Comparison of ENCODE assay signal across 21 mouse cellular contexts in genomic region chr1:156460216-156460615, GRCm38 (mm10). TPM values are rescaled to one million over a fixed set of nuclear protein-coding genes. Genes with fewer than 3 reads are reported as not detected.
DNase-seq lines count a peak whose midpoint lies in the region; ATAC-seq and TF ChIP-seq lines count a peak whose summit lies in the region.
"Had no signal": no experiment of that assay in that cellular context is flagged by ENCODE, and none has a peak within 500 bp of the region (broad histone marks: within the 10 kb centered on the region; RNA-seq: fewer than 3 reads in every experiment).

No protein-coding gene starts in this region.

- H3K4me1 ChIP-seq in heart, embryonic 16.5 days (ENCODE audit: control insufficient read depth, insufficient read depth, low read length) = peaks cover 10% of the 10 kb centered on the region
- H3K4me1 ChIP-seq in thymus, adult 2 months (replicated peaks; ENCODE audit: control insufficient read depth, insufficient read depth, low read length) = peaks cover 19% of the 10 kb centered on the region
- 0 out of 2 replicates have a peak, but pooled peaks cover 11% of the 10 kb centered on the region for H3K4me1 ChIP-seq in stomach, embryonic 16.5 days (ENCODE audit: control insufficient read depth, insufficient read depth, low read length)
- H3K4me1 ChIP-seq: embryonic facial prominence, embryonic 15.5 days had no signal

- no peak overlapping the region for H3K4me2 ChIP-seq in heart, embryonic 16.5 days (ENCODE audit: low read depth, low read length)
- H3K4me2 ChIP-seq in stomach, embryonic 16.5 days (ENCODE audit: low read depth, low read length) = no peak overlapping the region
- H3K4me2 ChIP-seq: embryonic facial prominence, embryonic 15.5 days had no signal

- TF ChIP-seq CTCF in thymus, adult 2 months (IDR thresholded peaks at IDR 0.05; ENCODE audit: borderline replicate concordance, control insufficient read depth, extremely low read depth, insufficient read depth, low read length, poor library complexity) = no peak

- H3K4me3 ChIP-seq in heart, embryonic 16.5 days (ENCODE audit: low read length) = no peak overlapping the region
- H3K4me3 ChIP-seq in thymus, adult 2 months (ENCODE audit: control insufficient read depth, insufficient read depth, low read length) = no peak overlapping the region
- H3K4me3 ChIP-seq in stomach, embryonic 16.5 days (replicated peaks; ENCODE audit: low read length) = no peak overlapping the region
- H3K4me3 ChIP-seq: embryonic facial prominence, embryonic 15.5 days; layer of hippocampus, adult 2 months had no signal

- no peak overlapping the region for H3K9ac ChIP-seq in heart, embryonic 16.5 days (ENCODE audit: low read length)
- H3K9ac ChIP-seq in stomach, embryonic 16.5 days (ENCODE audit: low read length) = no peak overlapping the region
- H3K9ac ChIP-seq: embryonic facial prominence, embryonic 15.5 days had no signal

- no peak for TF ChIP-seq POLR2A in thymus, adult 2 months (IDR thresholded peaks at IDR 0.05; ENCODE audit: control insufficient read depth, extremely low read depth, insufficient read depth, low read length, poor library complexity)

- intact Hi-C loops in gastrocnemius, postnatal 36 days (cut with DNase I) = no loop called here

- no peaks in the 10 kb centered on the region; the same call in 1 of the 2 replicates for H3K36me3 ChIP-seq in heart, embryonic 16.5 days (ENCODE audit: control insufficient read depth, insufficient read depth)
- H3K36me3 ChIP-seq in thymus, adult 2 months (ENCODE audit: control insufficient read depth, insufficient read depth, low read length) = peaks cover 27% of the 10 kb centered on the region
- no peaks in the 10 kb centered on the region for H3K36me3 ChIP-seq in stomach, embryonic 16.5 days (ENCODE audit: control insufficient read depth, insufficient read depth, low read length)
- H3K36me3 ChIP-seq: embryonic facial prominence, embryonic 15.5 days had no signal

- no peak for ATAC-seq in heart, embryonic 16.5 days (replicated peaks; ENCODE audit: extremely low read depth, insufficient read depth, low FRiP score)
- ATAC-seq in stomach, embryonic 16.5 days (ENCODE audit: insufficient read depth, low FRiP score) = no peak
- ATAC-seq: forebrain, embryonic 16.5 days; hindbrain, postnatal 0 days; midbrain, embryonic 16.5 days had no signal

- DNase-seq in adrenal gland, adult 2 months = peak; percentile 13
- no peak for DNase-seq in adrenal gland, postnatal 36 days
- DNase-seq in heart, adult 8-10 months (ENCODE audit: low spot score) = no peak
- no peak for DNase-seq in thymus, adult 2 months
- no peak for DNase-seq in thymus, postnatal 0 days (ENCODE audit: low spot score)
- no peak for DNase-seq in gastrocnemius, postnatal 36 days
- DNase-seq: adrenal gland, postnatal 25 days; cerebellum, adult 2 months; cerebellum, postnatal 36 days; kidney, adult 8-10 months; retina, postnatal 1 day had no signal

- H3K27me3 ChIP-seq in heart, embryonic 16.5 days (ENCODE audit: control insufficient read depth, insufficient read depth, low read length) = no peaks in the 10 kb centered on the region
- no peaks in the 10 kb centered on the region for H3K27me3 ChIP-seq in thymus, adult 2 months (ENCODE audit: control insufficient read depth, insufficient read depth, low read length)
- no peaks in the 10 kb centered on the region for H3K27me3 ChIP-seq in stomach, embryonic 16.5 days (ENCODE audit: control insufficient read depth, insufficient read depth, low read length)
- H3K27me3 ChIP-seq: CH12.LX; embryonic facial prominence, embryonic 15.5 days had no signal

- no peaks in the 10 kb centered on the region for H3K9me3 ChIP-seq in heart, embryonic 16.5 days (replicated peaks; ENCODE audit: control insufficient read depth, low read length)
- no peaks in the 10 kb centered on the region for H3K9me3 ChIP-seq in stomach, embryonic 16.5 days (replicated peaks; ENCODE audit: control insufficient read depth, low read length)
- H3K9me3 ChIP-seq: embryonic facial prominence, embryonic 15.5 days had no signal

- H3K27ac ChIP-seq in heart, embryonic 16.5 days (ENCODE audit: low read length) = peak overlapping the region; percentile 56
- H3K27ac ChIP-seq in thymus, adult 2 months (ENCODE audit: control insufficient read depth, insufficient read depth, low read length) = peak overlapping the region; percentile 64
- peak overlapping the region; percentile 36; the same call in 1 of the 2 replicates for H3K27ac ChIP-seq in stomach, embryonic 16.5 days (ENCODE audit: low read length)
- H3K27ac ChIP-seq: embryonic facial prominence, embryonic 15.5 days; hindbrain, postnatal 0 days; layer of hippocampus, adult 2 months had no signal

- 89% methylated on average over 4 of the region's 4 CpGs for WGBS in heart, embryonic 16.5 days
- 74% methylated on average over 4 of the region's 4 CpGs for WGBS in thymus, adult 2 months
- WGBS in stomach, embryonic 16.5 days = 87% methylated on average over 4 of the region's 4 CpGs

RNA-seq across cellular contexts. Expression of gene Soat1, which starts 13.9 kb away (rescaled TPM):
- total RNA-seq in adrenal gland, adult 2 months (2021) = 1,000 to 10,000 TPM; 1,258 to 1,398 TPM
- polyA plus RNA-seq in adrenal gland, adult 2 months (2012; rRNA removed) = 116 and 185 TPM in 2 replicates
- 1,000 to 10,000 TPM; 1,034 to 1,489 TPM for total RNA-seq in adrenal gland, postnatal 36 days (2021)
- 25.0 and 27.5 TPM in 2 replicates for polyA plus RNA-seq in heart, embryonic 16.5 days (2015; fragmentation: Nextera tagmentation; extraction: Ambion mirVana)
- total RNA-seq in heart, adult 8-10 months (2022) = 1 to 10 TPM; 4.7 to 7.6 (median 6.2) TPM
- polyA plus RNA-seq in thymus, adult 2 months (2012; rRNA removed) = 103 and 119 TPM in 2 replicates
- 43.4 and 45.6 TPM in 2 replicates for polyA plus RNA-seq in thymus, postnatal 0 days (2015; fragmentation: Nextera tagmentation; extraction: Ambion mirVana)
- polyA plus RNA-seq in stomach, embryonic 16.5 days (2015; fragmentation: Nextera tagmentation; extraction: Ambion mirVana) = 44.7 and 46.8 TPM in 2 replicates
- total RNA-seq in gastrocnemius, postnatal 36 days (2021) = 1 to 10 TPM; 4.0 to 5.6 TPM

RNA-seq across cellular contexts. Expression of gene Axdnd1, which starts 39.3 kb away (rescaled TPM):
- total RNA-seq in adrenal gland, adult 2 months (2021) = 1 to 10 TPM; 1.7 to 9.1 TPM
- 0.11 TPM in 1 of 2 replicates, not detected in the other for polyA plus RNA-seq in adrenal gland, adult 2 months (2012; rRNA removed)
- 1 to 10 TPM; 1.1 to 3.9 TPM for total RNA-seq in adrenal gland, postnatal 36 days (2021)
- 0.12 and 0.32 TPM in 2 replicates for polyA plus RNA-seq in heart, embryonic 16.5 days (2015; fragmentation: Nextera tagmentation; extraction: Ambion mirVana)
- total RNA-seq in heart, adult 8-10 months (2022) = not detected
- polyA plus RNA-seq in thymus, adult 2 months (2012; rRNA removed) = 2.4 and 3.2 TPM in 2 replicates
- 5.2 and 7.8 TPM in 2 replicates for polyA plus RNA-seq in thymus, postnatal 0 days (2015; fragmentation: Nextera tagmentation; extraction: Ambion mirVana)
- polyA plus RNA-seq in stomach, embryonic 16.5 days (2015; fragmentation: Nextera tagmentation; extraction: Ambion mirVana) = 0.22 and 0.29 TPM in 2 replicates
- under 1 TPM in 1 of 2 experiments, not detected in 1; 0.28 TPM for total RNA-seq in gastrocnemius, postnatal 36 days (2021)
- total RNA-seq: CH12.LX; hematopoietic stem cell, adult 5-6 weeks; liver, adult 2 months had no signal
- polyA plus RNA-seq: embryonic facial prominence, embryonic 15.5 days; forebrain, embryonic 16.5 days; liver, adult 2 months had no signal
